Mouse (Mus musculus): ENCODE data around the gene Pax2. TPM values are rescaled to one million over a fixed set of nuclear protein-coding genes. Genes with fewer than 3 reads are reported as not detected.
A peak's percentile ranks its signal among the peaks of the same experiment; 100 is the strongest.

Gene Pax2
- polyA plus RNA-seq, 1 experiment from 2014 or later, result not detected

- Histone ChIP-seq H3K4me2 (replicated peaks; ENCODE audit: low read depth, low read length) (peak overlapping the region; percentile 68), H3K9ac (replicated peaks; ENCODE audit: low read depth) (no peak overlapping the region), H3K4me1 (ENCODE audit: insufficient read depth, low read depth, low read length) (peaks cover 13% of the 10 kb centered on the region), H3K4me3 (ENCODE audit: low read depth, low read length) (peak overlapping the region; percentile 39), H3K36me3 (ENCODE audit: insufficient read depth, low read length) (no peaks in the 10 kb centered on the region), H3K27ac (ENCODE audit: low read length) (no peak overlapping the region), H3K27me3 (replicated peaks; ENCODE audit: insufficient read depth, low read length) (peaks cover 96% of the 10 kb centered on the region), H3K9me3 (ENCODE audit: low read length) (no peaks in the 10 kb centered on the region)
- TF ChIP-seq EP300 (IDR thresholded peaks at IDR 0.05) (no peak), CTCF (IDR thresholded peaks at IDR 0.05) (no peak)
- 2% methylated on average over 53 of the region's 71 CpGs for WGBS
- DNase-seq (ENCODE audit: low spot score) (no peak), ATAC-seq (no peak)
Measured at GRCm38 (mm10) chr19:44756421-44757230, 781 bp downstream of the Pax2 start.

GRCm38 (mm10) chr19:44757231-44757871 is 1.5 kb downstream of the Pax2 start:
- no peak overlapping the region for H3K27ac ChIP-seq (ENCODE audit: low read length)
- under 1% methylated on average over 25 of the region's 38 CpGs for WGBS
- no peaks in the 10 kb centered on the region for H3K36me3 ChIP-seq (ENCODE audit: insufficient read depth, low read length)

GRCm38 (mm10) chr19:44758846-44759245 is 3.0 kb downstream of the Pax2 start:
- H3K27ac ChIP-seq (ENCODE audit: low read length), result no peak overlapping the region

More at GRCm38 (mm10) chr19:44757231-44757871, 1.5 kb downstream of the Pax2 start:
- DNase-seq (ENCODE audit: low spot score), result no peak
- peaks cover 13% of the 10 kb centered on the region for H3K4me1 ChIP-seq (ENCODE audit: insufficient read depth, low read depth, low read length)
- TF ChIP-seq CTCF (IDR thresholded peaks at IDR 0.05) (no peak), EP300 (IDR thresholded peaks at IDR 0.05) (no peak)
- H3K9ac ChIP-seq (replicated peaks; ENCODE audit: low read depth), result no peak overlapping the region
- H3K4me3 ChIP-seq (ENCODE audit: low read depth, low read length), result peak overlapping the region; percentile 39; the same call in 1 of the 2 replicates
- H3K27me3 ChIP-seq (replicated peaks; ENCODE audit: insufficient read depth, low read length), result peaks cover 96% of the 10 kb centered on the region
- ATAC-seq, result no peak
- H3K9me3 ChIP-seq (ENCODE audit: low read length), result no peaks in the 10 kb centered on the region
- H3K4me2 ChIP-seq (replicated peaks; ENCODE audit: low read depth, low read length), result peak overlapping the region; percentile 68

GRCm38 (mm10) chr19:44759531-44760118 is 3.8 kb downstream of the Pax2 start:
- ATAC-seq, result no peak
- DNase-seq (ENCODE audit: low spot score), result no peak
- Histone ChIP-seq H3K27me3 (replicated peaks; ENCODE audit: insufficient read depth, low read length) (peaks cover 76% of the 10 kb centered on the region), H3K9me3 (ENCODE audit: low read length) (no peaks in the 10 kb centered on the region), H3K4me3 (ENCODE audit: low read depth, low read length) (no peak overlapping the region), H3K27ac (ENCODE audit: low read length) (no peak overlapping the region), H3K4me1 (ENCODE audit: insufficient read depth, low read depth, low read length) (peaks cover 13% of the 10 kb centered on the region), H3K36me3 (ENCODE audit: insufficient read depth, low read length) (no peaks in the 10 kb centered on the region), H3K4me2 (replicated peaks; ENCODE audit: low read depth, low read length) (no peak overlapping the region), H3K9ac (replicated peaks; ENCODE audit: low read depth) (no peak overlapping the region)
- 3% methylated on average over 37 of the region's 37 CpGs for WGBS
- TF ChIP-seq EP300 (IDR thresholded peaks at IDR 0.05) (no peak), CTCF (IDR thresholded peaks at IDR 0.05) (no peak)

More at GRCm38 (mm10) chr19:44758846-44759245, 3.0 kb downstream of the Pax2 start:
- peaks cover 82% of the 10 kb centered on the region for H3K27me3 ChIP-seq (replicated peaks; ENCODE audit: insufficient read depth, low read length)
- H3K36me3 ChIP-seq (ENCODE audit: insufficient read depth, low read length), result no peaks in the 10 kb centered on the region
- no peak for TF ChIP-seq CTCF (IDR thresholded peaks at IDR 0.05)
- no peak for TF ChIP-seq EP300 (IDR thresholded peaks at IDR 0.05)
- DNase-seq (ENCODE audit: low spot score) (no peak), ATAC-seq (no peak)
- H3K4me1 ChIP-seq (ENCODE audit: insufficient read depth, low read depth, low read length), result peaks cover 13% of the 10 kb centered on the region
- no peak overlapping the region for H3K9ac ChIP-seq (replicated peaks; ENCODE audit: low read depth)
- H3K9me3 ChIP-seq (ENCODE audit: low read length), result no peaks in the 10 kb centered on the region
- no peak overlapping the region for H3K4me3 ChIP-seq (ENCODE audit: low read depth, low read length)
- WGBS, result 2% methylated on average over 26 of the region's 28 CpGs
- H3K4me2 ChIP-seq (replicated peaks; ENCODE audit: low read depth, low read length), result no peak overlapping the region

- Histone ChIP-seq H3K4me3 (ENCODE audit: low read depth, low read length) (no peak overlapping the region), H3K36me3 (ENCODE audit: insufficient read depth, low read length) (no peaks in the 10 kb centered on the region), H3K4me2 (replicated peaks; ENCODE audit: low read depth, low read length) (no peak overlapping the region), H3K9me3 (ENCODE audit: low read length) (no peaks in the 10 kb centered on the region), H3K27me3 (replicated peaks; ENCODE audit: insufficient read depth, low read length) (peaks cover 76% of the 10 kb centered on the region), H3K9ac (replicated peaks; ENCODE audit: low read depth) (no peak overlapping the region), H3K27ac (ENCODE audit: low read length) (no peak overlapping the region), H3K4me1 (ENCODE audit: insufficient read depth, low read depth, low read length) (peaks cover 13% of the 10 kb centered on the region)
- ATAC-seq (no peak), DNase-seq (ENCODE audit: low spot score) (no peak)
- TF ChIP-seq CTCF (IDR thresholded peaks at IDR 0.05), result no peak
- no peak for TF ChIP-seq EP300 (IDR thresholded peaks at IDR 0.05)
- WGBS, result 2% methylated on average over 39 of the region's 39 CpGs
Measured at GRCm38 (mm10) chr19:44760259-44761131, 4.7 kb downstream of the Pax2 start.
